Mouse (Mus musculus) forebrain, embryonic 14.5 days (tissue): Measurements from ENCODE around the gene Manba. TPM values are rescaled to one million over a fixed set of nuclear protein-coding genes. Genes with fewer than 3 reads are reported as not detected.

Experiments
- ATAC-seq: fragments of 200-750 bp; cut with Nextera tagmentation; 2 replicates; pipeline ENCODE4 v1.8.0; 2017; ENCODE audit warnings: mild to moderate bottlenecking, moderate library complexity
- DNase-seq: peaks from one replicate; pipeline ENCODE4 v3.0.0-alpha.2; 2015; ENCODE audit warnings: low spot score
- H3K27ac ChIP-seq: fragments of 300-500 bp; sonication (generic); 2 replicates; pipeline ENCODE4 v1.5.1; 2014; ENCODE audit warnings: low read depth, mild to moderate bottlenecking, control low read depth, low read length, moderate library complexity
- H3K27me3 ChIP-seq: fragments of 300-500 bp; sonication (generic); replicated peaks from 2 replicates; pipeline ENCODE4 v1.6.1; 2014; ENCODE audit warnings: low read length, control low read depth, mixed read lengths; ENCODE audit not compliant: control insufficient read depth, insufficient read depth
- H3K36me3 ChIP-seq: fragments of 300-500 bp; sonication (generic); 2 replicates; pipeline ENCODE4 v1.6.1; 2014; ENCODE audit warnings: low read length, control low read depth; ENCODE audit not compliant: control insufficient read depth, insufficient read depth
- H3K4me1 ChIP-seq: fragments of 300-500 bp; sonication (generic); 2 replicates; pipeline ENCODE4 v1.6.1; 2014; ENCODE audit warnings: antibody characterized with exemption, low read length, control low read depth; ENCODE audit not compliant: control insufficient read depth, insufficient read depth
- H3K4me2 ChIP-seq: fragments of 300-500 bp; sonication (generic); 2 replicates; pipeline ENCODE4 v1.6.1; 2014; ENCODE audit warnings: mild to moderate bottlenecking, control low read depth, low read length
- H3K4me3 ChIP-seq: fragments of 300-500 bp; sonication (generic); 2 replicates; pipeline ENCODE4 v1.5.1; 2014; ENCODE audit warnings: low read depth, low read length, control low read depth
- H3K9ac ChIP-seq: fragments of 300-500 bp; sonication (generic); 2 replicates; pipeline ENCODE4 v1.6.1; 2014; ENCODE audit warnings: mild to moderate bottlenecking, low read length, control low read depth, moderate library complexity
- H3K9me3 ChIP-seq: fragments of 300-500 bp; sonication (generic); replicated peaks from 2 replicates; pipeline ENCODE4 v1.6.1; 2016; ENCODE audit warnings: low read length, control low read depth, mixed read lengths; ENCODE audit not compliant: control insufficient read depth
- WGBS: fragments of 180-500 bp; shearing (Covaris S2); extraction: QIAGEN DNeasy Blood & Tissue Kit; methylation state at CpG from one replicate; pipeline ENCODE4 v1.1.7; 2014; 5-methylcytosine and 5-hydroxymethylcytosine counted together
- polyA plus RNA-seq: library from polyadenylated mRNA; unstranded; fragments of >200 nt; fragmentation: Nextera tagmentation; extraction: Ambion mirVana; gene quantifications from 2 replicates; pipeline ENCODE4 v1.2.1, GENCODE M21; 2014

The Manba gene
- polyA plus RNA-seq, 1 experiment from 2014 or later, result 4.1 TPM

GRCm38 (mm10) chr3:135444930-135445329, 40.5 kb upstream of the Manba start:
- Histone ChIP-seq H3K4me2 (no peak overlapping the region), H3K9ac (no peak overlapping the region), H3K4me3 (no peak overlapping the region), H3K9me3 (no peaks in the 10 kb centered on the region), H3K27ac (no peak overlapping the region), H3K36me3 (peaks cover 9% of the 10 kb centered on the region; the same call in 1 of the 2 replicates), H3K4me1 (peaks cover 9% of the 10 kb centered on the region), H3K27me3 (no peaks in the 10 kb centered on the region)
- no peak for ATAC-seq
- no peak for DNase-seq

- Histone ChIP-seq H3K27me3 (no peaks in the 10 kb centered on the region), H3K4me2 (no peak overlapping the region), H3K27ac (no peak overlapping the region), H3K4me1 (no peaks in the 10 kb centered on the region), H3K9me3 (no peaks in the 10 kb centered on the region), H3K9ac (no peak overlapping the region), H3K36me3 (peaks cover 40% of the 10 kb centered on the region), H3K4me3 (no peak overlapping the region)
- no peak for DNase-seq
- ATAC-seq, result no peak
Measured at GRCm38 (mm10) chr3:135458981-135459380, 26.4 kb upstream of the Manba start.

- H3K36me3 ChIP-seq, result peaks cover 17% of the 10 kb centered on the region; the same call in 1 of the 2 replicates
- ATAC-seq, result no peak
- H3K4me1 ChIP-seq, result no peaks in the 10 kb centered on the region
- H3K4me3 ChIP-seq, result no peak overlapping the region
- no peaks in the 10 kb centered on the region for H3K9me3 ChIP-seq
- DNase-seq, result no peak
- H3K27ac ChIP-seq, result no peak overlapping the region; the same call in 1 of the 2 replicates
- H3K9ac ChIP-seq, result no peak overlapping the region
- no peak overlapping the region for H3K4me2 ChIP-seq
- 89% methylated on average over 1 of the region's 1 CpGs for WGBS
- H3K27me3 ChIP-seq, result no peaks in the 10 kb centered on the region
Measured at GRCm38 (mm10) chr3:135468402-135468801, 17.0 kb upstream of the Manba start.

- H3K9ac ChIP-seq, result no peak overlapping the region
- peaks cover 13% of the 10 kb centered on the region; the same call in 1 of the 2 replicates for H3K36me3 ChIP-seq
- 59% methylated on average over 3 of the region's 3 CpGs for WGBS
- no peaks in the 10 kb centered on the region for H3K27me3 ChIP-seq
- ATAC-seq (peak; percentile 17; the same call in 1 of the 2 replicates), DNase-seq (no peak)
- no peaks in the 10 kb centered on the region for H3K9me3 ChIP-seq
- no peak overlapping the region for H3K4me3 ChIP-seq
- no peak overlapping the region for H3K4me2 ChIP-seq
- no peaks in the 10 kb centered on the region for H3K4me1 ChIP-seq
- H3K27ac ChIP-seq, result no peak overlapping the region
Measured at GRCm38 (mm10) chr3:135469146-135469545, 16.3 kb upstream of the Manba start.

GRCm38 (mm10) chr3:135469974-135470373, 15.4 kb upstream of the Manba start:
- Histone ChIP-seq H3K36me3 (0 out of 2 replicates have a peak, but pooled peaks cover 5% of the 10 kb centered on the region), H3K27ac (no peak overlapping the region), H3K9me3 (no peaks in the 10 kb centered on the region), H3K4me2 (no peak overlapping the region), H3K9ac (no peak overlapping the region), H3K4me3 (no peak overlapping the region), H3K4me1 (no peaks in the 10 kb centered on the region), H3K27me3 (no peaks in the 10 kb centered on the region)
- ATAC-seq (peak; percentile 49; the same call in 1 of the 2 replicates), DNase-seq (peak; percentile 72)
- WGBS, result 38% methylated on average over 4 of the region's 4 CpGs

- Histone ChIP-seq H3K4me2 (no peak overlapping the region), H3K9me3 (no peaks in the 10 kb centered on the region), H3K4me1 (no peaks in the 10 kb centered on the region), H3K27me3 (no peaks in the 10 kb centered on the region), H3K36me3 (0 out of 2 replicates have a peak, but pooled peaks cover 5% of the 10 kb centered on the region), H3K4me3 (no peak overlapping the region), H3K27ac (no peak overlapping the region), H3K9ac (no peak overlapping the region)
- WGBS, result 78% methylated on average over 1 of the region's 1 CpGs
- DNase-seq (no peak), ATAC-seq (no peak)
Measured at GRCm38 (mm10) chr3:135470823-135471222, 14.6 kb upstream of the Manba start.

- Histone ChIP-seq H3K27me3 (no peaks in the 10 kb centered on the region), H3K9ac (no peak overlapping the region), H3K4me3 (no peak overlapping the region), H3K27ac (no peak overlapping the region), H3K4me2 (no peak overlapping the region), H3K9me3 (no peaks in the 10 kb centered on the region), H3K36me3 (no peaks in the 10 kb centered on the region), H3K4me1 (no peaks in the 10 kb centered on the region)
- no peak for DNase-seq
- ATAC-seq, result no peak
- WGBS, result 86% methylated on average over 8 of the region's 8 CpGs
Measured at GRCm38 (mm10) chr3:135475025-135475424, 10.4 kb upstream of the Manba start.

- ATAC-seq (no peak), DNase-seq (no peak)
- WGBS, result 84% methylated on average over 6 of the region's 6 CpGs
- Histone ChIP-seq H3K27me3 (no peaks in the 10 kb centered on the region), H3K4me3 (no peak overlapping the region), H3K4me1 (no peaks in the 10 kb centered on the region), H3K27ac (no peak overlapping the region), H3K9ac (no peak overlapping the region), H3K4me2 (no peak overlapping the region), H3K9me3 (no peaks in the 10 kb centered on the region), H3K36me3 (no peaks in the 10 kb centered on the region)
Measured at GRCm38 (mm10) chr3:135476286-135476685, 9.1 kb upstream of the Manba start.

GRCm38 (mm10) chr3:135476977-135477376, 8.4 kb upstream of the Manba start:
- H3K9ac ChIP-seq, result no peak overlapping the region
- DNase-seq (no peak), ATAC-seq (no peak)
- no peaks in the 10 kb centered on the region for H3K4me1 ChIP-seq
- H3K9me3 ChIP-seq, result no peaks in the 10 kb centered on the region
- 97% methylated on average over 2 of the region's 2 CpGs for WGBS
- no peak overlapping the region for H3K27ac ChIP-seq
- no peak overlapping the region for H3K4me2 ChIP-seq
- H3K27me3 ChIP-seq, result no peaks in the 10 kb centered on the region
- no peaks in the 10 kb centered on the region for H3K36me3 ChIP-seq
- H3K4me3 ChIP-seq, result no peak overlapping the region
